Mouse (Mus musculus) MEL (cell line): ENCODE results near the gene Ola1.

Experiments
- CTCF ChIP-seq, 3 experiments: IDR thresholded peaks in 2 of 3; conservative IDR thresholded peaks in 1 of 3; 2 replicates each; pipeline ENCODE4 v1.5.1; 2011 to 2012; ENCODE audit warnings: low read length in 3 of 3, low read depth in 2 of 3, mild to moderate bottlenecking in 2 of 3, improper control_type of control experiment in 1 of 3, inconsistent platforms in 1 of 3, mixed read lengths in 1 of 3, moderate library complexity in 1 of 3; ENCODE audit not compliant: control insufficient read depth in 1 of 3, insufficient read depth in 1 of 3, poor library complexity in 1 of 3, severe bottlenecking in 1 of 3
- ZC3H11A ChIP-seq: IDR thresholded peaks from 2 replicates; pipeline ENCODE4 v1.6.1; 2012; ENCODE audit warnings: low read depth, mild to moderate bottlenecking, inconsistent platforms, low read length, improper control_type of control experiment

GRCm38 (mm10) chr2:73085669-73086304, 132.9 kb downstream of the Ola1 start:
- TF ChIP-seq ZC3H11A, result no peak
- no peak for TF ChIP-seq CTCF (IDR thresholded peaks at IDR 0.05 in 2 of 3, conservative IDR thresholded peaks at IDR 0.05 in 1 of 3; ENCODE audit: control insufficient read depth in 1 of 3, insufficient read depth in 1 of 3, low read depth in 2 of 3, low read length in 3 of 3, poor library complexity in 1 of 3, severe bottlenecking in 1 of 3)
